Mouse (Mus musculus): Measurements from ENCODE around the gene Efcab1.

- TF ChIP-seq CTCF (IDR thresholded peaks at IDR 0.05) (no peak), EP300 (IDR thresholded peaks at IDR 0.05; ENCODE audit: insufficient read depth, low read depth, low read length) (no peak), POLR2A (IDR thresholded peaks at IDR 0.05; ENCODE audit: insufficient read depth, low read depth, low read length) (no peak)
Observed at GRCm38 (mm10) chr16:14884916-14885315, 21.5 kb upstream of the Efcab1 start.

Data from heart, adult 2 months (tissue).